Mouse (Mus musculus) liver (tissue): Measurements from ENCODE around the gene Hist1h2aa.

Experiments used
- DNase-seq: peaks from one replicate; pipeline ENCODE4 v3.0.0-alpha.2; 2020; ENCODE audit warnings: mixed read lengths

Hist1h2aa gene

GRCm38 (mm10) chr13:23946254-23946653 is 12.0 kb downstream of the Hist1h2aa start:
- DNase-seq = no peak

- DNase-seq = no peak
Measured at GRCm38 (mm10) chr13:23949484-23950246, 15.4 kb downstream of the Hist1h2aa start.

DNA sequence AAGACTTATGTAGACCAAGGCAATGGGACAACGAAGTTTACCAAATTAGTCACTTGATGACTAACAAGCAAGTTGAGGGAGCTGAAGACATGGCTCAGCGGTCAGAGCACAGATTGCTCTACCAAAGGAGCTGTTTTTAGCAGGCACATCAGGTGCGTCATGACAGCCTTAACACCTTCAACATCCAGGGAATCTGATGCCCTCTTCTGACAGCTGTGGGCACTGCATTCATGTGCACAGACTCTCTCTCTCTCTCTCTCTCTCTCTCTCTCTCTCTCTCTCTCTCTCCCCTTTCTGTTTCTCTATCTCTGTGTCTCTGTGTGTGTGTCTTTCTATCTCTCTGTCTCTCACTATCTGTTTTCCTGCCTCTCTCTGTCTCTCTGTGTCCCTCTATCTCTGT is 16.7 kb downstream of the Hist1h2aa start:
- no peak for DNase-seq

DNA sequence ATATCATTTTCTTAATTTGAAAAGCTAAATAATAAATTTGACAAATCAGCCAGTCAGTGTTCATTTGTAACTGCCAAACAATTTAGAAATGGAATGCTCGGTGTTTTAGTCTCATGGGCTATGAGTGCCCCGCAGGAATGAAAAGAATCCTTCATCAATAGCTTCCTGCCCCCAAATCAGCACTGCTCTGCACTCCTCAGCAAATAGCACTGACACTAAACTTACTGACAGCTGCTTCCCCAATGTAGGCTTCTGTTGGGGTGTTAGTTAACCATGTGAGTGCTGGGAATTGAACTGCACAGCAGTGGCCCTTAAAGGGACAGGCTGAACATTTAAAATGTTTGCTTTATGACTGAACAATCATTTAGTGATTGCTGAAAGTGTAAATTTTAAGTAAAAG is 25.5 kb downstream of the Hist1h2aa start:
- no peak for DNase-seq

GRCm38 (mm10) chr13:23964909-23965308 is 30.6 kb downstream of the Hist1h2aa start:
- DNase-seq = no peak

DNA sequence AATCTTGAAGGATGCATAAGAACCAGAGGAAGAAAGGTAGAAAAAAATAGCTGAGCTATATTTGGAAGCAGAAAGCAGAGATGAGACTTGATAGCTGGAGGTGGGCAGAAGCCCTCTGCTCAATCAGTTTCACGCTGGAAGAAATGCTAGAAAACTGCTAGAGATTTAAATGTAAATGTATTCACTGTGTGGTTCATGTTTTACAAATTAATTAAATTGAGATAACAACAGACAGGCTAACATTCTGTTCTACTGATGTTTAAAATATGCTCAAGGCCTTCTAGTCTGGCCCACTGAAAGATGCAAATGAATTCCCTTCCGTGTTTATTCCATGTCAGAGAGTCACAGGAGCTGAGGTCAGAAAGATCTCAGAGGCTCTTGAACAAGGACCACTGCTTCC is 37.6 kb downstream of the Hist1h2aa start:
- DNase-seq = no peak

DNA sequence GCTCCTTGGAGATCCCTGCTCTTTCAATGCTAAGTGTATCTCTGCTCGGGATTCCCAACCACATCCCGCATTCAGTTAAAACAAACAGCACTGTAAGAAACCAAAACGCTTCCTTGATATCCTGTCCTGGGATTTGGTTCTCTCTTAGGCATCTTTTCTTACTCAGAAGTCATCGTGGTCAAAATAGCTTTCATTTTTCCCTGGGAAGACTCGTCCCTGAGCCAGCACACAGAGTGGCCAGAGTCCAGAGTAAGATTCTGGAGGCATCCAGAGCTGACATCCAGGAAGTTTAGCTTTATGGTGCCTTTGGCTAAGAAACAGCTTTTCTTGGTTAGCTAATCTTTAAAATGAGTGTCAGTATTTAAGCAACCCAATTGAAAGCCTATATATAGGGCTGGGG is 38.0 kb downstream of the Hist1h2aa start:
- no peak for DNase-seq
